Mouse (Mus musculus): ENCODE data around the gene Rlim. TPM values are rescaled to one million over a fixed set of nuclear protein-coding genes. Genes with fewer than 3 reads are reported as not detected.

The Rlim gene
- polyA plus RNA-seq (2012; rRNA removed): 5.0 and 7.1 TPM in 2 replicates

DNA sequence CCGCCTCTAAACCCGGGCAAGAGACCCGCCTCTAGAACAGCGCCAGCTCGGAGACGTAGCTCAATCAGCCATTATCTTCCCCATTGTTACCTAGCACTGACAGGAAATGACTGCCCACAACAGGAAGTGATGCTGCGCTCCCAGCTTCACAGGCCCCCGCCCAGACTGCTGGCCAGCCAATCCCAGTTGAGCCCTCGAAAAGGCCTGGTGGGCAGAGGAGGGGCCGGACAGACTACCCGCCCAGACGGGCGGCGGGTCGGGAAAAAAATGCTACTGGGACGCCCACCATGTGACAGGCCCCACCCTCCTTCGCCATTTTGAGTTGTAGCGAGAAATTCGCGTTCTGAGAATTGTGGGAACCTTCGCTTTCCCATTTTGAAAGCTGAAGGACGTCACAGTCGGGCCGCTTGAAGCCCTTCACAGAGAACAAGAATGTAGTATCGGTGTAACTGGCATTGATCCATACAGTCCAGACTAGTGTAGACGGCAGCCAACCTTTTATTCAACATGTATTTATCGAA lies at the start of gene Rlim:
TSS of gene Rlim (minus strand) at position 116 of the 521 bp plus-strand sequence.
- Histone ChIP-seq H3K4me3 (ENCODE audit: control insufficient read depth, low read depth, low read length) (peak within 1 kb of the TSS; percentile 93), H3K27ac (ENCODE audit: control insufficient read depth, insufficient read depth, low read depth, low read length) (peak within 1 kb of the TSS; percentile 91), H3K4me1 (ENCODE audit: control insufficient read depth, insufficient read depth, low read length) (no peaks in the 10 kb centered on the region), H3K27me3 (ENCODE audit: control insufficient read depth, insufficient read depth, low read length) (no peaks in the 10 kb centered on the region), H3K36me3 (ENCODE audit: control insufficient read depth, insufficient read depth, low read length) (no peaks in the 10 kb centered on the region)
- no peak for TF ChIP-seq CTCF (IDR thresholded peaks at IDR 0.05; ENCODE audit: control insufficient read depth, insufficient read depth, insufficient replicate concordance, low read depth, low read length)
- peak; percentile 82 for TF ChIP-seq POLR2A (IDR thresholded peaks at IDR 0.05; ENCODE audit: control insufficient read depth, low read depth, low read length)

DNA sequence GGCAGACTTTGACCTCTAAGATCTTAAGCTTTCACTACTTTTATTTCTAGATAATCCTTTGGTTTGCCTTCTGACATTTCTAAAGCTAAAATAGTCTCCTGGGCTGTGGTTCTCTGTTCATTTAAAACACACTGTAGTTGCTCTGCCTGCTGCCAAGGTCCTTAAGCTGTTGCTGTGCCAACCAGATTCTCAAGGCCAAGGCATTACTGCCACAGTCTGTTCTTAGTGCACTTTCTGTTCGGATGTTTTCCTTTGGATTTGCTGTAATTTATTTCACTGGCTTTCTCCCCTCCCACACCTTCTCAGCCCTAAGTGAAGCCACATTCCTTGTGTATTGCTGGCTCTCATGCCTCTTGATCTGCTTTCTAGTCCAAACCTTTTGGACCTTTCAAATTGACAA lies 36.1 kb upstream of the Rlim start:
- Histone ChIP-seq H3K36me3 (ENCODE audit: control insufficient read depth, insufficient read depth, low read length) (no peaks in the 10 kb centered on the region), H3K27ac (ENCODE audit: control insufficient read depth, insufficient read depth, low read depth, low read length) (peak overlapping the region; percentile 74), H3K4me3 (ENCODE audit: control insufficient read depth, low read depth, low read length) (no peak overlapping the region), H3K27me3 (ENCODE audit: control insufficient read depth, insufficient read depth, low read length) (no peaks in the 10 kb centered on the region), H3K4me1 (ENCODE audit: control insufficient read depth, insufficient read depth, low read length) (no peaks in the 10 kb centered on the region)
- no peak for TF ChIP-seq CTCF (IDR thresholded peaks at IDR 0.05; ENCODE audit: control insufficient read depth, insufficient read depth, insufficient replicate concordance, low read depth, low read length)
- TF ChIP-seq POLR2A (IDR thresholded peaks at IDR 0.05; ENCODE audit: control insufficient read depth, low read depth, low read length): no peak

DNA sequence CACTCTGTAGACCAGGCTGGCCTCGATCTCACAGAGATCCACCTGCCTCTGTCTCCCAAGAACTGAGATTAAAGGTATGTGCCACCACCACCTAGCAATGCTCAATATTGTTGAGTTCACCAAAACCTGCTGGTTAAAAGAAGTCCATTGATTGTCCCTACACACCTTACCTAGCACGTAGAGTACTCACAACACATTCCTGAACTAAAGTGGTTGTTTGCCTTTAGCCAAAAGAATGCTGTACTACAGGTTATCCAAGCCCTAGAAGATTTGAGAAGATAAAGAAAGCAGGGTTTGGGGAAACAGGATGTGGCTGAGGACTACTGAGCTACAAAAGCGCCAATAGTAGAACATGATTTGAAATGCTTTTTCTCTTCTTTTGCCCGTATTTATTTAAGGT lies 34.0 kb upstream of the Rlim start:
- H3K27ac ChIP-seq (ENCODE audit: control insufficient read depth, insufficient read depth, low read depth, low read length): no peak overlapping the region
- H3K36me3 ChIP-seq (ENCODE audit: control insufficient read depth, insufficient read depth, low read length): no peaks in the 10 kb centered on the region
- H3K4me1 ChIP-seq (ENCODE audit: control insufficient read depth, insufficient read depth, low read length): no peaks in the 10 kb centered on the region
- no peak overlapping the region for H3K4me3 ChIP-seq (ENCODE audit: control insufficient read depth, low read depth, low read length)
- H3K27me3 ChIP-seq (ENCODE audit: control insufficient read depth, insufficient read depth, low read length): no peaks in the 10 kb centered on the region
- TF ChIP-seq CTCF (IDR thresholded peaks at IDR 0.05; ENCODE audit: control insufficient read depth, insufficient read depth, insufficient replicate concordance, low read depth, low read length) (no peak), POLR2A (IDR thresholded peaks at IDR 0.05; ENCODE audit: control insufficient read depth, low read depth, low read length) (no peak)

DNA sequence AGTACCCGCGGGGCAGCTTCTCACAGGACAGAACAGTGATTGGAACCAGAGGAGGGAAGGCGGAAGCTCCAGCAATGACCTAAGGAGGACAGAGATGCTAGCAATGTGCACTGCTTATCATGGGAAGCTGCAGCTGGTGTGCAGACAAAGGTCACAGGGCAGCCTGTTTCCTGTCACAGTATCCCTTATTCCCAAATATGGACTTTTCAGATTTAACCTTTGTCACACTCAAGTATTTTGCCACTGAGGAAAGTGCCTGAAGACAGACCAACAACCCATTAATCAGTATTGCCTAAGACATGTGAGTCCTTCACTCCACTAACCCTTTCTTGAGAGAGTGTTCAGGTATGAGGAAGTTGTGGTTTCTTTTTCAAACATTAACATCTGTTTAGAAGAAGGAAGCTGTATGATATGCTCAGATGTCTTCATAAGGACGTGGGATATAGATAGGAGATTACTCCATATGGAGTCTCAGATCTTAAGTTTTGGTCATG lies 32.3 kb upstream of the Rlim start:
- Histone ChIP-seq H3K4me1 (ENCODE audit: control insufficient read depth, insufficient read depth, low read length) (no peaks in the 10 kb centered on the region), H3K4me3 (ENCODE audit: control insufficient read depth, low read depth, low read length) (no peak overlapping the region), H3K36me3 (ENCODE audit: control insufficient read depth, insufficient read depth, low read length) (no peaks in the 10 kb centered on the region), H3K27ac (ENCODE audit: control insufficient read depth, insufficient read depth, low read depth, low read length) (no peak overlapping the region), H3K27me3 (ENCODE audit: control insufficient read depth, insufficient read depth, low read length) (no peaks in the 10 kb centered on the region)
- TF ChIP-seq CTCF (IDR thresholded peaks at IDR 0.05; ENCODE audit: control insufficient read depth, insufficient read depth, insufficient replicate concordance, low read depth, low read length): no peak
- no peak for TF ChIP-seq POLR2A (IDR thresholded peaks at IDR 0.05; ENCODE audit: control insufficient read depth, low read depth, low read length)

DNA sequence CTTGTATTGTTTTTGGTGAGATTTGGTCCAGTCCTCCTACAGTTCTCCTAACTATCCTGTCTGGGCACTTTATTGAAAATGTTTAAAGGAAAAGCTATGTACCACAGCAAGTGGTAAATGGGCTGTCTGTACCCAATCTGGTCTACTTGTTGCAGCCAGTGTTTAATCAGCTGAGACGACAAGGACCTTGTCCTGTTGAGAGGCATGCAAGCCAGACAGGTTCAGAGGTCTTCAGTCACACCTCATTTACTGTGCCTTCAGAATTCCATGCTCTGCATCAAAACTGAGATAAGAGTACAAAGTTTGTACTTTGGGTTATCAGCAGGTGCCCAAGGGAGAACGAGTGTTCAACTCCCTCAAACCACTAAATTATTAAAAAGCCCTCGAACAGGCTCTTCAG lies 13.7 kb upstream of the Rlim start:
- TF ChIP-seq POLR2A (IDR thresholded peaks at IDR 0.05; ENCODE audit: control insufficient read depth, low read depth, low read length): no peak
- TF ChIP-seq CTCF (IDR thresholded peaks at IDR 0.05; ENCODE audit: control insufficient read depth, insufficient read depth, insufficient replicate concordance, low read depth, low read length): no peak
- no peak overlapping the region for H3K4me3 ChIP-seq (ENCODE audit: control insufficient read depth, low read depth, low read length)
- H3K36me3 ChIP-seq (ENCODE audit: control insufficient read depth, insufficient read depth, low read length): no peaks in the 10 kb centered on the region
- no peaks in the 10 kb centered on the region for H3K4me1 ChIP-seq (ENCODE audit: control insufficient read depth, insufficient read depth, low read length)
- no peaks in the 10 kb centered on the region for H3K27me3 ChIP-seq (ENCODE audit: control insufficient read depth, insufficient read depth, low read length)
- H3K27ac ChIP-seq (ENCODE audit: control insufficient read depth, insufficient read depth, low read depth, low read length): no peak overlapping the region

DNA sequence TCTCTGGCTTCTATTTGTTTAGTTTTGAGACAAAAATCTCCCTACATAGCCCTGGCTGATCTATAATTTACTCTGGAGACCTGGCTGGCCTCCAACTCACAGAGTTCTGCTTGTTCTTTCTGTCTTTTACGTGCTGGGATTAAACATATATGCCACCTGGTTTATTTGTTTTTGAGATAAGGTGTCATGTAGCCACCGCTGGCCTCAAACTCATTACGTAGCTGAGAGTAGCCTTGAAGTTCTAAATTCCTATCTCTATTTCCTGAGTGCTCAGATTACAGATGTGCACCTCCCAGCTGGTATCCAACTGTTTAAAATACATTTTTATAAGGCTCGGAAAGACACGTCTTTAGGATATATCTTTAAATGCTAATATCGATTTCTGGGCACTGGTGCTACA lies 12.8 kb upstream of the Rlim start:
- Histone ChIP-seq H3K27me3 (ENCODE audit: control insufficient read depth, insufficient read depth, low read length) (no peaks in the 10 kb centered on the region), H3K4me1 (ENCODE audit: control insufficient read depth, insufficient read depth, low read length) (no peaks in the 10 kb centered on the region)

DNA sequence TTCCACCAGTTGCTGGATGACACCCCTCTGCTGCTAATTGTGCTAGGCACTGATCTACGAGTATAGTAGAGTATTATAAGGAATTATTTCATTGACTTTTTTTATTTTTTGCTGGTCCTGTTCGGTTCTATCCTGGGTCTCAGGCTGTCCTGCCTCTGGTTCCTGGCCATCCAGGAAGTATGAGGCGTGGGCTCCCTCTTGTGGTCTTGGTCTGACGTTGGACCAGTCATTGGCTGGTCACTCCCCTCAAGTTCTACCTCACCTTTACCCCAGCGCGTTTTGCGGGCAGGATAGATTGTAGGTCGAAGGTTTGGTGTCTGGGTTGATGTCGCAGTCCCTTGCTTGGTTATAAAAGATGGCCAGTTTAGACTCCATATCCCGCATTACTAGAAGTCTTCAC lies 10.6 kb upstream of the Rlim start:
- H3K27me3 ChIP-seq (ENCODE audit: control insufficient read depth, insufficient read depth, low read length): no peaks in the 10 kb centered on the region
- H3K36me3 ChIP-seq (ENCODE audit: control insufficient read depth, insufficient read depth, low read length): no peaks in the 10 kb centered on the region
- no peak for TF ChIP-seq CTCF (IDR thresholded peaks at IDR 0.05; ENCODE audit: control insufficient read depth, insufficient read depth, insufficient replicate concordance, low read depth, low read length)
- peaks cover 2% of the 10 kb centered on the region; the same call in 1 of the 2 replicates for H3K4me1 ChIP-seq (ENCODE audit: control insufficient read depth, insufficient read depth, low read length)
- H3K27ac ChIP-seq (ENCODE audit: control insufficient read depth, insufficient read depth, low read depth, low read length): no peak overlapping the region
- no peak overlapping the region for H3K4me3 ChIP-seq (ENCODE audit: control insufficient read depth, low read depth, low read length)

More for the DNA sequence above, 12.8 kb upstream of the Rlim start:
- Histone ChIP-seq H3K4me3 (ENCODE audit: control insufficient read depth, low read depth, low read length) (no peak overlapping the region), H3K36me3 (ENCODE audit: control insufficient read depth, insufficient read depth, low read length) (no peaks in the 10 kb centered on the region), H3K27ac (ENCODE audit: control insufficient read depth, insufficient read depth, low read depth, low read length) (no peak overlapping the region)
- TF ChIP-seq POLR2A (IDR thresholded peaks at IDR 0.05; ENCODE audit: control insufficient read depth, low read depth, low read length) (no peak), CTCF (IDR thresholded peaks at IDR 0.05; ENCODE audit: control insufficient read depth, insufficient read depth, insufficient replicate concordance, low read depth, low read length) (no peak)

Data from testis, adult 2 months (tissue).